Mouse (Mus musculus): ENCODE measurements around the gene Fbxl22. TPM values are rescaled to one million over a fixed set of nuclear protein-coding genes. Genes with fewer than 3 reads are reported as not detected.

Gene Fbxl22
- polyA plus RNA-seq, 1 experiment from 2014 or later: 78.6 TPM

DNA sequence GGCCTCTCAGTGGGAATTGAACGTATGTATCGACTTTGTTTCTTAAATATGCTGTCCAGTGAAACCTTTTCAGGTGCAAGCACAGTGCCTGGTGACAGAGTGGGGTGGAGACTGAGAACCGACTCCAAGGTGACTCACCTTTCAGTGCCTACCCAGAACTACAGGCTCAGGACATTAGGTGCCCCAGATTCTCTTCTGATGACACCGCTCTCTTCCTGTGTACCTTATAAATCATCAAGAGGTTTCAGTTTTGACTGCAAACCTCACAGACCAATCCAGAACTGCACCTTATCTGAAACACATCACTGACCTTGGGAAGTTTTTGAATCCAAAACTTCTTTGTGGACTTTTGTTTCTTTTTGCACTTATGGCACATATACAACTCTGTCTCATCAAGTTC is 5.9 kb upstream of the Fbxl22 start:
- H3K9ac ChIP-seq (ENCODE audit: low read length): no peak overlapping the region
- WGBS: 94% methylated on average over 4 of the region's 4 CpGs
- no peak for ATAC-seq (ENCODE audit: insufficient number of reproducible peaks, insufficient read depth, low FRiP score, low read depth)
- H3K4me1 ChIP-seq (ENCODE audit: control insufficient read depth in 2 of 2, insufficient read depth in 2 of 2, low read length in 2 of 2): peaks cover under 1 to 3% of the 10 kb centered on the region in 2 experiments; a peak in 2 of 4 replicates
- no peak overlapping the region for H3K4me2 ChIP-seq (ENCODE audit: low read length)
- H3K4me3 ChIP-seq (ENCODE audit: control insufficient read depth in 1 of 2, insufficient read depth in 1 of 2, low read depth in 1 of 2, low read length in 2 of 2): no peak overlapping the region
- H3K36me3 ChIP-seq (ENCODE audit: control insufficient read depth, insufficient read depth, low read length): peaks cover 80% of the 10 kb centered on the region
- no peaks in the 10 kb centered on the region for H3K27me3 ChIP-seq (ENCODE audit: control insufficient read depth, insufficient read depth, low read length)
- no peak overlapping the region for H3K27ac ChIP-seq (replicated peaks in 1 of 2; ENCODE audit: control insufficient read depth in 1 of 2, insufficient read depth in 1 of 2, low read depth in 2 of 2, low read length in 2 of 2)
- H3K9me3 ChIP-seq (ENCODE audit: control insufficient read depth, low read length): no peaks in the 10 kb centered on the region

DNA sequence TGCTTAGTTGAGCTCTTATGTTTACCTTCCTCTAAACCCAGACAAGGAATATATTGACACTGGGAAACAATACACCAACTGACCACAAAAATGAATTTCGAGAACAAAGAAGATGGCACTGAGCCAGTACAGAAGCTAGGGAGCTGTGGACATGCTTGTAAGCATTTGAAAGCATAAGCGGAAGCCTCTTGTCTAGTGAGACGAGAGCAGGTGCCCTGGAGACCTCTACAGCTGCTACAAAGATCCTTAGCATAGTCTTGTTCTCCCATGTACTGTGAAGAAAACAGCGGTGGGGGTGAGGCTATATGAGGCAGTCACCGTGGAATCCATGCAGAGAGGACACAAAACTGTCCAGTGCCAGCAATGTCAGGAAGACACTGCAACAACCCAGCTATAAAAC is 4.5 kb upstream of the Fbxl22 start:
- no peaks in the 10 kb centered on the region for H3K9me3 ChIP-seq (ENCODE audit: control insufficient read depth, low read length)
- H3K27me3 ChIP-seq (ENCODE audit: control insufficient read depth, insufficient read depth, low read length): no peaks in the 10 kb centered on the region
- peaks cover 5 to 8% of the 10 kb centered on the region in 2 experiments; a peak in 3 of 4 replicates for H3K4me1 ChIP-seq (ENCODE audit: control insufficient read depth in 2 of 2, insufficient read depth in 2 of 2, low read length in 2 of 2)
- peaks cover 68% of the 10 kb centered on the region for H3K36me3 ChIP-seq (ENCODE audit: control insufficient read depth, insufficient read depth, low read length)
- 70% methylated on average over 5 of the region's 5 CpGs for WGBS
- no peak overlapping the region for H3K4me3 ChIP-seq (ENCODE audit: control insufficient read depth in 1 of 2, insufficient read depth in 1 of 2, low read depth in 1 of 2, low read length in 2 of 2)
- H3K27ac ChIP-seq (replicated peaks in 1 of 2; ENCODE audit: control insufficient read depth in 1 of 2, insufficient read depth in 1 of 2, low read depth in 2 of 2, low read length in 2 of 2): no peak overlapping the region
- H3K4me2 ChIP-seq (ENCODE audit: low read length): no peak overlapping the region
- no peak for ATAC-seq (ENCODE audit: insufficient number of reproducible peaks, insufficient read depth, low FRiP score, low read depth)
- no peak overlapping the region for H3K9ac ChIP-seq (ENCODE audit: low read length)

DNA sequence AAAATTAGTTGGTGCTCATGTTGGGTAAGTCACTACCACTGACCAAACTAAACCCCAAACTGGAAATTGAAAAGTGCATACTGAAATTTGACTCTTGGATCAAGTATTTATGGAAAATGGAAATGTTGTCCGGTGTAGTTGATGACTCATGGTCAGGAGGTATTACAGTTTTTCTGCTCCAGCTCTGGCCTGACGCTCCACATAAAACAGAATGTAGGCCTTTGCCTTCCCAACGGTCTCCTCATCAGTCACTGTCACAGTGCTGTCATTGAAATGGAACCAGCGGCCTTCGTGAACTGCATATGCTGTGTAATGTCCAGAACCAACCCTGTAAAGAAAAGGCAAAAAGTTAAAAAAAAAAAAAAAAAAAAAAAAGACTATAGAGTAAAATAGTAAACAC is 3.9 kb upstream of the Fbxl22 start:
- 87% methylated on average over 5 of the region's 5 CpGs for WGBS
- peaks cover 65% of the 10 kb centered on the region for H3K36me3 ChIP-seq (ENCODE audit: control insufficient read depth, insufficient read depth, low read length)
- no peak for ATAC-seq (ENCODE audit: insufficient number of reproducible peaks, insufficient read depth, low FRiP score, low read depth)
- H3K4me1 ChIP-seq (ENCODE audit: control insufficient read depth in 2 of 2, insufficient read depth in 2 of 2, low read length in 2 of 2): peaks cover 5 to 8% of the 10 kb centered on the region in 2 experiments; a peak in 3 of 4 replicates
- no peak overlapping the region for H3K27ac ChIP-seq (replicated peaks in 1 of 2; ENCODE audit: control insufficient read depth in 1 of 2, insufficient read depth in 1 of 2, low read depth in 2 of 2, low read length in 2 of 2)
- no peaks in the 10 kb centered on the region for H3K27me3 ChIP-seq (ENCODE audit: control insufficient read depth, insufficient read depth, low read length)
- H3K4me3 ChIP-seq (ENCODE audit: control insufficient read depth in 1 of 2, insufficient read depth in 1 of 2, low read depth in 1 of 2, low read length in 2 of 2): no peak overlapping the region
- no peaks in the 10 kb centered on the region for H3K9me3 ChIP-seq (ENCODE audit: control insufficient read depth, low read length)
- no peak overlapping the region for H3K4me2 ChIP-seq (ENCODE audit: low read length)
- no peak overlapping the region for H3K9ac ChIP-seq (ENCODE audit: low read length)

DNA sequence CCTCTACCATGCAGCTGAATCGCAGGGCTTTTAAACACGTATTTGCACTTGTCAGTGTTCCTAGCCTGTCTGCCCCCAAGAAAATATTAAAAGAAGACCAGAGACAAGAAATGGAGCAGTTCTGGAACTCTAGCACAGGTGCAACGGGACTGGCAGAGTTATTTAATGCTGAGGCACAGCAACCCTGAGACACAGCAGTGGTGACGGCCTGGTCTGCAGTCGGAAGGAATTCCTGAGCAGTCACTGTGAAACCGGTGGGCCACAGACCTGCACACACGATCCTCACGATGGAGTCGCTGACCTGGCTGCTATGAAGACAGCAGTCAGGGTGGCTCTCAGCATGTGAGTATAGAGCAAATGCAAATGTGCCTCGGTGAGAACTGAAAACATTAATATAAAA is 3.4 kb upstream of the Fbxl22 start:
- Histone ChIP-seq H3K4me2 (ENCODE audit: low read length) (no peak overlapping the region), H3K4me3 (ENCODE audit: control insufficient read depth in 1 of 2, insufficient read depth in 1 of 2, low read depth in 1 of 2, low read length in 2 of 2) (no peak overlapping the region), H3K27ac (replicated peaks in 1 of 2; ENCODE audit: control insufficient read depth in 1 of 2, insufficient read depth in 1 of 2, low read depth in 2 of 2, low read length in 2 of 2) (no peak overlapping the region), H3K9ac (ENCODE audit: low read length) (no peak overlapping the region), H3K9me3 (ENCODE audit: control insufficient read depth, low read length) (no peaks in the 10 kb centered on the region), H3K4me1 (ENCODE audit: control insufficient read depth in 2 of 2, insufficient read depth in 2 of 2, low read length in 2 of 2) (peaks cover 5 to 8% of the 10 kb centered on the region in 2 experiments; a peak in 3 of 4 replicates), H3K36me3 (ENCODE audit: control insufficient read depth, insufficient read depth, low read length) (peaks cover 62% of the 10 kb centered on the region), H3K27me3 (ENCODE audit: control insufficient read depth, insufficient read depth, low read length) (no peaks in the 10 kb centered on the region)
- WGBS: 89% methylated on average over 10 of the region's 10 CpGs
- no peak for ATAC-seq (ENCODE audit: insufficient number of reproducible peaks, insufficient read depth, low FRiP score, low read depth)

DNA sequence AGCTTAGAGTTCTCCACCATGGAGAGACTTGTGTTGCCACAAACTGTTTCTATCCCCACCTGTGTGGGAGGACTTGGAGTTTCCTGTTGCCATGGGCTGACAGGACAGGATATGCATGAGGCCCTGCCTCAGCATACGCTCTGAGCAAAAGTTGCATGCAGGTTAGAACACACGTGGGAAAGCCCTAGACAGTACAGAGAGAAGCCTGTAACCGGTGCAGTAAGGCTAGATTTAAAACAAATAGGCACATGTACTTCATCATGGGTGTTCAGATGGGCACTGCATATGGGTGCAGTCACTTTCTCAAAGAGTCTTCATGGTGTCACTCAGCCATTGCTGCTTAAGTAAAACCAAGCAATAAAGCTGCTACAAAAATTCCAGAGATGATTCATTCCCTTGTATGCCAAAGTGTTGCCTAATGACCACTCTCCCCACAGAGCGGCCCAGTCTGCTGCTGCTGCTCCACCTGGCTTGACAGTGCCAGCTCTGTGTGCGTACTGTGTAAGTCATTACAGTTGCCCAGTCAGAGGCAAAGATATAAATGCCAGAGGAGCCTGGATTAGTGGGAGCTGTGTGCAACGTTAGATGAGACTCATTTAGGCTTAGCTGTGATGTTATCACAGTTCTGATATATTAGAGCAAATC is 2.0 kb upstream of the Fbxl22 start:
- no peak overlapping the region for H3K4me2 ChIP-seq (ENCODE audit: low read length)
- H3K9me3 ChIP-seq (ENCODE audit: control insufficient read depth, low read length): no peaks in the 10 kb centered on the region
- H3K27me3 ChIP-seq (ENCODE audit: control insufficient read depth, insufficient read depth, low read length): no peaks in the 10 kb centered on the region
- peak overlapping the region in 1 of 2 experiments; percentile 10; a peak in 1 of 4 replicates for H3K27ac ChIP-seq (replicated peaks in 1 of 2; ENCODE audit: control insufficient read depth in 1 of 2, insufficient read depth in 1 of 2, low read depth in 2 of 2, low read length in 2 of 2)
- peaks cover 54% of the 10 kb centered on the region for H3K36me3 ChIP-seq (ENCODE audit: control insufficient read depth, insufficient read depth, low read length)
- no peak for ATAC-seq (ENCODE audit: insufficient number of reproducible peaks, insufficient read depth, low FRiP score, low read depth)
- 81% methylated on average over 6 of the region's 6 CpGs for WGBS
- H3K4me3 ChIP-seq (ENCODE audit: control insufficient read depth in 1 of 2, insufficient read depth in 1 of 2, low read depth in 1 of 2, low read length in 2 of 2): no peak overlapping the region
- H3K9ac ChIP-seq (ENCODE audit: low read length): no peak overlapping the region
- H3K4me1 ChIP-seq (ENCODE audit: control insufficient read depth in 2 of 2, insufficient read depth in 2 of 2, low read length in 2 of 2): peaks cover 5 to 9% of the 10 kb centered on the region in 2 experiments

DNA sequence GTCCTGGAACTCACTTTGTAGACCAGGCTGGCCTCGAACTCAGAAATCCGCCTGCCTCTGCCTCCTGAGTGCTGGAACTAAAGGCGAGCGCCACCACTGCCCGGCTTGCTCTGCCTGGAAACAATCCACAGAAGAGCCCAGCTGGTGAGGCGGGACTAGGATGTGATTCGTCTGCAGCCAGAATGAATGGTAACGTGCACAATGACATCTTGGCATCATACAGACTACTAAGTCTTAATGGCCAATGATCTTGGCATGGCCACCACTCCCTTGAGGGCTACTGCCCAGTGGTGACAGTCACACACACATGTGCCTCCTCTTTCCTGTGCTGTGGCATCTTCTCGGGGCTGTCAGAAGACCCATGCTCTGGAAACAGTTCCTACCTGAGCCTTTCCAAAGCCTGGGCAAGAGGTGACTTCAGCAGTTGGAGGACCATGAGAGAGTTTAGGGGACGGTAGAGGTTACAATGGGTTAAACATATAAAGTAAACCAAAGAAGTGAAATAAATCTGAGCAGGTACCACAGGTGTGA is 1.4 kb upstream of the Fbxl22 start:
- no peak for ATAC-seq (ENCODE audit: insufficient number of reproducible peaks, insufficient read depth, low FRiP score, low read depth)
- Histone ChIP-seq H3K9ac (ENCODE audit: low read length) (no peak overlapping the region), H3K4me3 (ENCODE audit: control insufficient read depth in 1 of 2, insufficient read depth in 1 of 2, low read depth in 1 of 2, low read length in 2 of 2) (no peak overlapping the region), H3K9me3 (ENCODE audit: control insufficient read depth, low read length) (no peaks in the 10 kb centered on the region), H3K4me1 (ENCODE audit: control insufficient read depth in 2 of 2, insufficient read depth in 2 of 2, low read length in 2 of 2) (peaks cover 7 to 16% of the 10 kb centered on the region in 2 experiments), H3K36me3 (ENCODE audit: control insufficient read depth, insufficient read depth, low read length) (peaks cover 54% of the 10 kb centered on the region), H3K27me3 (ENCODE audit: control insufficient read depth, insufficient read depth, low read length) (no peaks in the 10 kb centered on the region), H3K27ac (replicated peaks in 1 of 2; ENCODE audit: control insufficient read depth in 1 of 2, insufficient read depth in 1 of 2, low read depth in 2 of 2, low read length in 2 of 2) (peak overlapping the region; percentile 29 to 99; a peak in 3 of 4 replicates), H3K4me2 (ENCODE audit: low read length) (peak overlapping the region; percentile 98; the same call in 1 of the 2 replicates)
- 83% methylated on average over 10 of the region's 10 CpGs for WGBS

DNA sequence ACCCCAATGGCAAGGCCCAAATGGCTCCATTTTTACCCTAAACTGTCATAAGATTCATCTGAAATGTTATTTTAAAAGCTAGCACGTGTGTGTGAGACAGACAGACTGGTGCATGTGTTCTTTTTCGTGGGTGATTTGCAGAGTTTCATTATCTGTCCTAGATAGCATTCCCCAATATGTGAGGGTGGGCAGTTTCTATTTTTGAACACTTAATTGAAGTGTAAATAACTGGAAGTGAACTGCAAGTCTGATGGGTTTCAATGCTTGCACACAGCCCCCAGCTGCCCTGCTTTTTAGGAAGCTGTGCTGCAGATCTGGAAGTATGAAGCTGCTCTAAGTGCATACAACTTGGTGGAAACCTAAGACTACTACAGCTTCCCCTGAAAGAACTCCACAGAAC is 722 bp upstream of the Fbxl22 start:
- Histone ChIP-seq H3K9ac (ENCODE audit: low read length) (peak overlapping the region; percentile 91), H3K36me3 (ENCODE audit: control insufficient read depth, insufficient read depth, low read length) (peaks cover 49% of the 10 kb centered on the region), H3K4me2 (ENCODE audit: low read length) (peak overlapping the region; percentile 98), H3K27ac (replicated peaks in 1 of 2; ENCODE audit: control insufficient read depth in 1 of 2, insufficient read depth in 1 of 2, low read depth in 2 of 2, low read length in 2 of 2) (peak overlapping the region; percentile 96 to 99), H3K4me3 (ENCODE audit: control insufficient read depth in 1 of 2, insufficient read depth in 1 of 2, low read depth in 1 of 2, low read length in 2 of 2) (peak overlapping the region in 1 of 2 experiments; percentile 64; a peak in 2 of 4 replicates), H3K4me1 (ENCODE audit: control insufficient read depth in 2 of 2, insufficient read depth in 2 of 2, low read length in 2 of 2) (peaks cover 12 to 20% of the 10 kb centered on the region in 2 experiments), H3K9me3 (ENCODE audit: control insufficient read depth, low read length) (no peaks in the 10 kb centered on the region), H3K27me3 (ENCODE audit: control insufficient read depth, insufficient read depth, low read length) (no peaks in the 10 kb centered on the region)
- no peak for ATAC-seq (ENCODE audit: insufficient number of reproducible peaks, insufficient read depth, low FRiP score, low read depth)
- whole genome bisulfite sequencing: 8% methylated on average over 2 of the region's 2 CpGs

Data from heart, embryonic 14.5 days (tissue).